Mouse (Mus musculus): ENCODE results near the gene Uox. TPM values are rescaled to one million over a fixed set of nuclear protein-coding genes. Genes with fewer than 3 reads are reported as not detected.

Gene Uox
- total RNA-seq, 1 experiment from 2014 or later, result not detected

- no peak for ATAC-seq (replicated peaks in 1 of 2; ENCODE audit: insufficient read depth in 1 of 2, low FRiP score in 2 of 2, low TSS enrichment in 1 of 2, low read depth in 1 of 2, poor library complexity in 2 of 2, severe bottlenecking in 2 of 2)
Measured at GRCm38 (mm10) chr3:146611261-146611660, 41.0 kb downstream of the Uox start.

GRCm38 (mm10) chr3:146611821-146612220 lies 41.6 kb downstream of the Uox start:
- no peak for ATAC-seq (replicated peaks in 1 of 2; ENCODE audit: insufficient read depth in 1 of 2, low FRiP score in 2 of 2, low TSS enrichment in 1 of 2, low read depth in 1 of 2, poor library complexity in 2 of 2, severe bottlenecking in 2 of 2)

GRCm38 (mm10) chr3:146615496-146615895 lies 45.3 kb downstream of the Uox start, which contains the start of gene Dnase2b:
Dnase2b (minus strand) TSS chr3:146615596.
- no peak for ATAC-seq (replicated peaks in 1 of 2; ENCODE audit: insufficient read depth in 1 of 2, low FRiP score in 2 of 2, low TSS enrichment in 1 of 2, low read depth in 1 of 2, poor library complexity in 2 of 2, severe bottlenecking in 2 of 2)

DNA sequence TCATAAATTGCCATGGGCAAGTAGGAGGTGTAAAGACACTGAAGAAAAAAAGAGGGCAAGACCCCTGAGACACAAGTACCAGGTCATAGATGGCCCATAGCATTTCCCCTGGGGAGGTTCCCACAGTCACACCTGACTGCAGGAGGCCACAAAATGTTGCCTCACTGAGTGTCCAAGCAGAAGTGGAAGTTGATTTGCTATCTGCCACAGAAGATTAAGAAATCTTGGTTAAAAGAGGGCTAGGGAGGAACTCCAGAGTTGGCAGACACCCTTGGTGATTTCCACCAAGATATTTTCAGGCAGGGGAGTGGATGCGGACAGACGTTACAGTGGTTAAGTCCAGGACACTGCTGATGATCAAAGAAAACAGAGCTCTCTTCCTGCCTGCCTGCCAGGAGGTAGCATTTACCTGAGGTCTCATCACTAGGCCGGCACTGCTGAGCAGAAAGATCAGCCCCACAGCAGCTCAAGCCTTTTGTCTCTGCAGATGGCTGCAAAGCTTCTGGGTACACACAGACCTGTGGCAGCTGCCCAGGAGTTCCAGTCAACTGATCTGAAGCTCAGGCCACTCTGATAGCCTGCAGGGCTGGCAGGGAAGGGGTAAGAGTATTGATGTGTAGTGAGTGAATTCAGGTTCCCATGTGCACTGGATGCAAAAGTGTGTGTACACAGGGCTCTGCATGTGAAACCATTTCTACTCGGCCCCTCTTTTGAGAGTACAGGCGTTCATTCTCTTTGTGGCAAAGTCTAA lies 46.5 kb downstream of the Uox start:
- peak; percentile 82 to 86 for ATAC-seq (replicated peaks in 1 of 2; ENCODE audit: insufficient read depth in 1 of 2, low FRiP score in 2 of 2, low TSS enrichment in 1 of 2, low read depth in 1 of 2, poor library complexity in 2 of 2, severe bottlenecking in 2 of 2)

GRCm38 (mm10) chr3:146617946-146618345 lies 47.7 kb downstream of the Uox start:
- ATAC-seq (replicated peaks in 1 of 2; ENCODE audit: insufficient read depth in 1 of 2, low FRiP score in 2 of 2, low TSS enrichment in 1 of 2, low read depth in 1 of 2, poor library complexity in 2 of 2, severe bottlenecking in 2 of 2), result no peak

DNA sequence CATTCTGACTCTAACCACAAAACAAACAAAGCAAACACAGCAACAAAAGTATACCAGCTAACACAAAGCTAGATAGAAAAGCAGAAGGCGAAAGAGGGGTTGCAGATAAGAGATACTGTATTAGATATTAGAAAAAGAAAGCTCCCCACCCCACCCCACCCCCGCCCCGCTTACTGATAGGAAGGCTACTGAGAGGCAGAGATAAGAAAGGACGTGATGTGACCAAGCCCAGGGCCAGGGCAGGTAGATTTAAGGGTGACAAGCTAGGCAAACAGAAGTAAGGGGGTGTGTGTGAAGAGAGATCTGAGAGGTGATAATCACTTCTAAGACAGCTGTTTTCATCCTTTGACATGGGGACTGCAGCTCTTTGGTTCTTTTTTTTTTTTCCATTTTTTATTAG lies 48.1 kb downstream of the Uox start:
- ATAC-seq (replicated peaks in 1 of 2; ENCODE audit: insufficient read depth in 1 of 2, low FRiP score in 2 of 2, low TSS enrichment in 1 of 2, low read depth in 1 of 2, poor library complexity in 2 of 2, severe bottlenecking in 2 of 2), result no peak

DNA sequence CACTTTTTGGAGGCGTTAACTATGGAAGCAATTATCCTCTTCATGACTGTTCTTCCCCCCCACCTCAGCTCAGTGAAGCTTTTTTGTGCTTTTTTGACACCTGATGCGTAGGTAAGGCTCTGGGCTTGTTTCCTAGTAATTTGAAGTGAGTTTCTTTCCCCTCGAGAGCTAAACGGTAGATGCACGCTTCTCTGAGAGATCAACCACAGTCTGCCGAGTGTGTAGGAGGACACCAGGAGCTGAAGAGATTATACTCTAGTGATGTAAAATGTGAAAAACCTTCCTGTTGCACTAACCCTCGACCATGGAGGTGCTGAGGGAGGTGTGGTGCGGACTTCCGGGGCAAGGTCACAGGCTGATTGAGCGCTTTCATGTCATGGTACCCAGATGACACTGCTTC lies 49.9 kb downstream of the Uox start:
- no peak for ATAC-seq (replicated peaks in 1 of 2; ENCODE audit: insufficient read depth in 1 of 2, low FRiP score in 2 of 2, low TSS enrichment in 1 of 2, low read depth in 1 of 2, poor library complexity in 2 of 2, severe bottlenecking in 2 of 2)

DNA sequence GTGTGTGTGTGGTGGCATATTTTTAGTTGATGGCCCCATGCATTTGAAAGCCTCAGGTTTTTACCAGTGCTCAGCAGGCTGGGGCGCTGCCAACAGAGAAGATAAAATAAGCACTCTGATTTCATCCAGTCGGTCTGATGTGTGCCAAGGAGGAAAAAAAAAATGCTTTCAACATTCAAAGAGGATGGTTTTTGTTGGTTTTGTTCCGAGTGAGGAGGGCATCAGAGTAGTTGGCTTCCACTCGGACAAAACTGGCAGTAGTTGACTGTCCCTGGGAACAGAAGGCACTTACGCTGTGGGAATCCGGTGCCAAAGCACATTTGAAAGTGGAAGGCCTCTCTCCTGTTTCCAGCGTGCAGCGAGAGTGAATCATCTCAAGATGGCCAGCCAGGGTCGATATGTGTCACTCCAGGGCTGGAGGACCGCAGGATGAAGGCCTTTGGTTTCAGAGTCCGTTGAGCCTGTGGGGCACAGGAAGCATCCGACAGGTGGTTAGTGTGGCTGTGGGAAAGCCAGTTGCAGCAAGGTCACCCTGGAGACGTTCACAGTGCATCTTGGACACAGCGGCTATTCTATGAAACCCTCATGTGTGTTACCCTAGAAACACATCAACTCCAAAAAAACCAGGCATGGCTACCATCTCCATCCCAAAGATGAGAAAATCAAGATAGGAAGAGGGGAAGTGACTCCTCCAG lies 50.5 kb downstream of the Uox start:
- no peak for ATAC-seq (replicated peaks in 1 of 2; ENCODE audit: insufficient read depth in 1 of 2, low FRiP score in 2 of 2, low TSS enrichment in 1 of 2, low read depth in 1 of 2, poor library complexity in 2 of 2, severe bottlenecking in 2 of 2)

DNA sequence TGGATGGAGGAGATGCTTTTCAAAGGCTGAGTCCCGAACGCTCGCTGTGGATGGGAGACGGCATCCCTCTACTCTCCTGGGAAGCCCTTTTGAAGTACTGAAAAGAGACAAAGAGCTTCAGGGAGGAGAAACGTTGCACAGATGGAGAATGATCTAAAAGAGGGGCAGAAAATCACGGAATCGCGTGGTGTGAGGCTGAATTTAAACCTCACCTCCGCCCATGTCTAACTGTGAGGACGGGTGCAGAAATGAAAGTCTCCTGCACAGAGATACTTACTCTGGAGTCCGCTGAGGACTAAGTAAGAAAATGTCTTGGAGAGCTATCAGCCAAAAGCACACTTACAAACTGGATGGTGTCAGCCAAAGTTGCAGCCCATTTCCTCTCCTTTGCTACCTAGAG lies 51.7 kb downstream of the Uox start:
- ATAC-seq (replicated peaks in 1 of 2; ENCODE audit: insufficient read depth in 1 of 2, low FRiP score in 2 of 2, low TSS enrichment in 1 of 2, low read depth in 1 of 2, poor library complexity in 2 of 2, severe bottlenecking in 2 of 2), result no peak

GRCm38 (mm10) chr3:146625766-146626165 lies 55.5 kb downstream of the Uox start:
- ATAC-seq (replicated peaks in 1 of 2; ENCODE audit: insufficient read depth in 1 of 2, low FRiP score in 2 of 2, low TSS enrichment in 1 of 2, low read depth in 1 of 2, poor library complexity in 2 of 2, severe bottlenecking in 2 of 2), result no peak

DNA sequence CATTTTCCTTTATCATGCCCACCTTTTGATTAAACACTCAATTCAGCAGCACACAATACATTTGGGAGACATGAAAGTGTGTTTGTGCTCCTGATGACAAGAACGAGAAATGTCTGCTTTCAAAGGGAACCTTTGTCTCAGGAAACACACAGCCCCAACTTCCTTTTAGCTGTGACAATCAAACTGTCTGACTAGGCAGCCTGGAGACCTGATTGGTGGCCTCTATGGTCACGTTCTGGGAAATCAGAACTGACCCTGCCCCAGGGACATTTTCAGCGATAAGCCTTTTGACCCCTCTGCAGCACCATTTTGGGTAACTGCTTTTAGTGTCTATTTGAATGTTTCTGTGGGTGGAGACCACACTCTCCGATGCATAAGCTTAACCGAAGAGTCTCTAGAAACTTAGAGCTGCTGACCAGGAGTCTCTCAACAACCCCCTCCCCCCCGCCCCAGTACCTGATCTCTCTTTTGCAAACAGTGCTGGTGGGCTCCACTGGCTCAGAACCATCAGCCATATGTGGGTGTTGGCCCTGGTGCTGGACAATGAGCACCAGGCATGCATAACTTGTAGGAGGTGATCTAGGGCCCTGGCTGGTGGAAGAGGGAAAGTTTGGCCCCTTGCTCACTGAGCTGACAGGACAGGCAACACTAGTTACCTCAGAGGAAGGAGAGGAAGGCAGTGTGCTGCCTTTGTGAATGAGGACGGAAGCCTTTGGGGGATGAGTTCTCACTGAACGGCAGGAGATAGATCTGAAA lies 58.2 kb downstream of the Uox start:
- peak; percentile 21 to 55; a peak in 3 of 4 replicates for ATAC-seq (replicated peaks in 1 of 2; ENCODE audit: insufficient read depth in 1 of 2, low FRiP score in 2 of 2, low TSS enrichment in 1 of 2, low read depth in 1 of 2, poor library complexity in 2 of 2, severe bottlenecking in 2 of 2)

GRCm38 (mm10) chr3:146632506-146632905 lies 62.3 kb downstream of the Uox start:
- ATAC-seq (replicated peaks in 1 of 2; ENCODE audit: insufficient read depth in 1 of 2, low FRiP score in 2 of 2, low TSS enrichment in 1 of 2, low read depth in 1 of 2, poor library complexity in 2 of 2, severe bottlenecking in 2 of 2), result no peak

- ATAC-seq (replicated peaks in 1 of 2; ENCODE audit: insufficient read depth in 1 of 2, low FRiP score in 2 of 2, low TSS enrichment in 1 of 2, low read depth in 1 of 2, poor library complexity in 2 of 2, severe bottlenecking in 2 of 2), result no peak
Measured at GRCm38 (mm10) chr3:146641818-146642427, 71.7 kb downstream of the Uox start.

DNA sequence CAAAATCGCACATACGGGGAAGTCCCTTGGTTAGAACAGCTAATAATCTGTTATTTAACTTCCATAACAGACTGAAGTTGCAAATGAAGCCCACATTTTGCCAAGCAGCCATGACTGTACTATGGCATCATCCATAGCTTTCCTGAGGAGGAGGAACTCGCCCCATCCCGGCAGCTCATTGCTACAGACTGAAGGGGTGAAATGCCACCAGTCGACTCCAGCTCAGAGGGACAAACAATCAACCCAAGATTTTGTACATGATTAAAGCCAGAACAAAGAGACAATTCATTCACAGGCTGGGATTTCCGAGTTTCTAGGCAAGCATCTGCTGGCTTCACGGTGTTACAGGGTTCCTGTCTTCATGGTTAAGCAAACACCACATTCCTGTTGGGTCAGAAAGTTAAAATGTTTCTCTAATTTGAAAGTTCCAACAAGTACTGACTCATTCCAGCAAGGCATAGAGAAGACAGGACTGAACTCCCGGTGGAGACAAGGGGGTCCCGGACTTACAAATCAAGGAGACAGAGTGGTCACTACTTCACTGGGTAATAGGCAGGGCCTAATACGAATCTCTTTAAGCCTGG lies 79.2 kb downstream of the Uox start:
- ATAC-seq (replicated peaks in 1 of 2; ENCODE audit: insufficient read depth in 1 of 2, low FRiP score in 2 of 2, low TSS enrichment in 1 of 2, low read depth in 1 of 2, poor library complexity in 2 of 2, severe bottlenecking in 2 of 2), result no peak

DNA sequence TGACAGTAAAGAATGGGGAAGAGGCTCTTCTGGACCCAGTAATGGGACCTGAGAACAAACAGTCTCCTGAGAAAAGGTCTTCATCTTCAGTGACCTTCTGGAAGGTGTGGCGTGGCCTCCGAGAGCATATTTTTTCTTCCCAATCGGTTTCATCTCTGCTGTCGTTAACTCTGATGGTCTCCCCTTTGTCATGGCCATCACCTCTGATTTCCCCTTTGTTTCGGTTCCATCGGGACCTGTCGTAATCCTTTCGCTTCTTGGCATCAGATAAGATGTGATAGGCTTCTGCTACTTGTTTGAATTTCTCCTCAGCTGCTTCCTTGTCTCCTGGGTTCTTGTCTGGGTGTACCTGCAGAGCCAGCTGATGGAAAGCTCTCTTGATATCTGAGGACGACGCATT lies 80.5 kb downstream of the Uox start:
- no peak for ATAC-seq (replicated peaks in 1 of 2; ENCODE audit: insufficient read depth in 1 of 2, low FRiP score in 2 of 2, low TSS enrichment in 1 of 2, low read depth in 1 of 2, poor library complexity in 2 of 2, severe bottlenecking in 2 of 2)

GRCm38 (mm10) chr3:146651217-146651616 lies 81.0 kb downstream of the Uox start, which contains the start of gene 4930503B20Rik:
4930503B20Rik (minus strand) TSS chr3:146651317.
- no peak for ATAC-seq (replicated peaks in 1 of 2; ENCODE audit: insufficient read depth in 1 of 2, low FRiP score in 2 of 2, low TSS enrichment in 1 of 2, low read depth in 1 of 2, poor library complexity in 2 of 2, severe bottlenecking in 2 of 2)

- ATAC-seq (replicated peaks in 1 of 2; ENCODE audit: insufficient read depth in 1 of 2, low FRiP score in 2 of 2, low TSS enrichment in 1 of 2, low read depth in 1 of 2, poor library complexity in 2 of 2, severe bottlenecking in 2 of 2), result no peak
Measured at GRCm38 (mm10) chr3:146652431-146652830, 82.2 kb downstream of the Uox start.
